Mouse (Mus musculus): ENCODE data around the gene Senp7. TPM values are rescaled to one million over a fixed set of nuclear protein-coding genes. Genes with fewer than 3 reads are reported as not detected.

The Senp7 gene
- polyA plus RNA-seq, 1 experiment = 24.4 TPM

DNA sequence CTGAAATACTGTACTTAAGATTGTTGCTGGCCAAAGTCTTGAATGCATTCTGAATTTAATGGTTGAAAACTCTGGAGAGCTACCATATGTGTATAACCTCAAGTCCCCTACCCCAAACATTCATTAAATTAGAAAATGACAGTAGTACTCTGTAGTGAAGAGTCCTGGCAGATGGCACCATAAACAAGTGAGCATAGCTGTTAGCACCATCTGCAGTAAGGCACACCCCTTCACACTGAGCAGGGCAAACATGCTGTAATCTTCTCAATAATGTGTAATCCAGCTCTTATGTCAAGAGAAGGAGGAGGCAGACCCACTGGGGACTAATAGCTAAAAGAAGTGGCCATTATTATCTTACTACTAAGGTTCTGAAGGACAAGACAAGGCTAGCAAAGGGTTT, 122.1 kb downstream of the Senp7 start:
- H3K27me3 ChIP-seq (ENCODE audit: control insufficient read depth, insufficient read depth, low read length, poor library complexity, severe bottlenecking) = no peaks in the 10 kb centered on the region
- H3K9ac ChIP-seq (ENCODE audit: low read depth, poor library complexity, severe bottlenecking) = no peak overlapping the region
- no peaks in the 10 kb centered on the region for H3K4me1 ChIP-seq (ENCODE audit: control insufficient read depth, insufficient read depth, low read length)
- TF ChIP-seq POLR2A (IDR thresholded peaks at IDR 0.05; ENCODE audit: insufficient read depth, low read length) (no peak), CTCF (IDR thresholded peaks at IDR 0.05; ENCODE audit: low read depth, low read length) (no peak), EP300 (IDR thresholded peaks at IDR 0.05; ENCODE audit: insufficient read depth, low read depth, low read length) (no peak)
- H3K9me3 ChIP-seq (replicated peaks; ENCODE audit: control insufficient read depth, insufficient read depth, low read length, poor library complexity, severe bottlenecking) = no peaks in the 10 kb centered on the region
- H3K27ac ChIP-seq (ENCODE audit: insufficient read depth, low read length) = no peak overlapping the region
- no peaks in the 10 kb centered on the region for H3K36me3 ChIP-seq (ENCODE audit: control insufficient read depth, insufficient read depth, low read length, poor library complexity, severe bottlenecking)
- H3K4me3 ChIP-seq (ENCODE audit: low read depth, low read length) = no peak overlapping the region

DNA sequence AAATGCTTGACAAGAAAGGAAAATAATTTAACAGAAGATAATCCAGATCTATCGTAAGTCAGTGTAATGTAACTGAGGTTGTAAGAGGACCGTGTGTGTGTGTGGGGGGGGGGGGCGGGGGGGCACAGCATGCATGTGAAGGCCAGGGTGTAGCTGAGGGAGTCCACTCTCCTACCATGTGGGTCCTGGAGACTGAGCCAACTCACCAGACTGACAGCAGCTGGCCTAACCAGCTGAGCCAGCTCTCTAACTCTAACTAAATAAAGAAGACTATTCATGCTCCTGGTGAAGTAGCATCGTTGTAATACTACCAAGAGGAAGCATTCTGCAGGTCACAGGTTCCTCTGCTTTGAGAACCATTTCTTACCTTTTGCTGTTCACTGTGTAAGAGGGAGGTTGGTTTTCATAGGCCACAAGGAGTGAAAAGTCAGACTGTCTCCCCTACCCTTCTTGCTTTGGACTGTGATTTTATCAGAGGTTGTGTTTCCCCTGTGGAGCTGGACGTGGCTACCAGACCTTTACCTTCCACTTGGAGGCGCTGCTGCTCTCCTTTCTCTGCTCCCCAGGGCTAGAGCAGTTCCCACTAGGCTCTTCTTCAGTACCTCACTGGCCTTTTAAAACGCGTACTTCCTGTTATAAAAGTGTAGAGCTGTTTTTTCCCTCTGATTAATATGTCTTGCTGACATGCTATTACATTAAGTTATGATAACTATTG, 127.9 kb downstream of the Senp7 start:
- no peaks in the 10 kb centered on the region for H3K4me1 ChIP-seq (ENCODE audit: control insufficient read depth, insufficient read depth, low read length)
- H3K4me3 ChIP-seq (ENCODE audit: low read depth, low read length) = no peak overlapping the region
- H3K9me3 ChIP-seq (replicated peaks; ENCODE audit: control insufficient read depth, insufficient read depth, low read length, poor library complexity, severe bottlenecking) = no peaks in the 10 kb centered on the region
- H3K27me3 ChIP-seq (ENCODE audit: control insufficient read depth, insufficient read depth, low read length, poor library complexity, severe bottlenecking) = no peaks in the 10 kb centered on the region
- TF ChIP-seq CTCF (IDR thresholded peaks at IDR 0.05; ENCODE audit: low read depth, low read length) (peak; percentile 89), POLR2A (IDR thresholded peaks at IDR 0.05; ENCODE audit: insufficient read depth, low read length) (no peak)
- H3K36me3 ChIP-seq (ENCODE audit: control insufficient read depth, insufficient read depth, low read length, poor library complexity, severe bottlenecking) = no peaks in the 10 kb centered on the region
- H3K9ac ChIP-seq (ENCODE audit: low read depth, poor library complexity, severe bottlenecking) = no peak overlapping the region
- no peak overlapping the region for H3K27ac ChIP-seq (ENCODE audit: insufficient read depth, low read length)

DNA sequence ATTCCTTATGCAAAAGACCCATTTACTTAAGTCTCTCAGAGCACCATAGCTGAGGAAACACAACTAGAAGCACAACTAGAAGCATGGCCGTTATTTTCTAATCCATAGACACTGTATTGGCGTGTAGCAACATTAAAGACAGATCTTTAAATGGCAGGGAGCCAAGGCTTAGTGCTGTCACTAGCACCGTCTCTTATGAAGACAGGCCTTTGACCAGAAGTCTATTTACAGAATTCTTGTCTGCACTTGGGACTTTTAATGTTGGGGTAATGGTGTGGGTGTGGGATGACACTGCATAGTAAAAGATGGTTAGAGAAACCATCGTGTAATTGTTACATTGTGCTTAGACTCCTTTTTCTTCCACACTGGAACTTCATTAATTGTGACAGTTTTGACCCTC, 138.7 kb downstream of the Senp7 start:
- no peak for TF ChIP-seq POLR2A (IDR thresholded peaks at IDR 0.05; ENCODE audit: insufficient read depth, low read length)
- no peak for TF ChIP-seq EP300 (IDR thresholded peaks at IDR 0.05; ENCODE audit: insufficient read depth, low read depth, low read length)
- no peak for TF ChIP-seq CTCF (IDR thresholded peaks at IDR 0.05; ENCODE audit: low read depth, low read length)
- Histone ChIP-seq H3K9ac (ENCODE audit: low read depth, poor library complexity, severe bottlenecking) (no peak overlapping the region), H3K36me3 (ENCODE audit: control insufficient read depth, insufficient read depth, low read length, poor library complexity, severe bottlenecking) (no peaks in the 10 kb centered on the region), H3K4me3 (ENCODE audit: low read depth, low read length) (no peak overlapping the region), H3K4me1 (ENCODE audit: control insufficient read depth, insufficient read depth, low read length) (no peaks in the 10 kb centered on the region), H3K9me3 (replicated peaks; ENCODE audit: control insufficient read depth, insufficient read depth, low read length, poor library complexity, severe bottlenecking) (no peaks in the 10 kb centered on the region), H3K27me3 (ENCODE audit: control insufficient read depth, insufficient read depth, low read length, poor library complexity, severe bottlenecking) (no peaks in the 10 kb centered on the region), H3K27ac (ENCODE audit: insufficient read depth, low read length) (no peak overlapping the region)

DNA sequence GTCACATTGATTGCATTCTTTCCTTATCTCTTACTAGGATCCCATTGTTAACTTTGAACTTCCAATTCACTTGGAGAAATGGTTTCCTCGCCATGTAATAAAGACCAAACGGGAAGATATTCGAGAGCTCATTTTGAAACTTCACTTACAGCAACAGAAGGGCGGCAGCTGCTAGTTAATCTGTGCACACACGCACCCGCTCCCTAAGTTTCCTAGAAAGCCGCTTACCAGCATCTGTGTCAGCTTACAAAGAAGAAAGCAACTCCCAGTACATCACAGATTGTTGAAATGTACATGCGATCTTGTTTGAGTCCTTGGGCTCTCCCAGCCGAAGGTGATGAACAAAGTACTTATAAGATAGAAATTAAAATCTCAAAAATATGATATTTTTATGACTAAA, 140.1 kb downstream of the Senp7 start:
- H3K36me3 ChIP-seq (ENCODE audit: control insufficient read depth, insufficient read depth, low read length, poor library complexity, severe bottlenecking) = no peaks in the 10 kb centered on the region
- H3K4me1 ChIP-seq (ENCODE audit: control insufficient read depth, insufficient read depth, low read length) = no peaks in the 10 kb centered on the region
- H3K4me3 ChIP-seq (ENCODE audit: low read depth, low read length) = no peak overlapping the region
- no peaks in the 10 kb centered on the region for H3K9me3 ChIP-seq (replicated peaks; ENCODE audit: control insufficient read depth, insufficient read depth, low read length, poor library complexity, severe bottlenecking)
- no peak overlapping the region for H3K27ac ChIP-seq (ENCODE audit: insufficient read depth, low read length)
- no peak for TF ChIP-seq POLR2A (IDR thresholded peaks at IDR 0.05; ENCODE audit: insufficient read depth, low read length)
- TF ChIP-seq EP300 (IDR thresholded peaks at IDR 0.05; ENCODE audit: insufficient read depth, low read depth, low read length) = no peak
- H3K9ac ChIP-seq (ENCODE audit: low read depth, poor library complexity, severe bottlenecking) = no peak overlapping the region
- no peaks in the 10 kb centered on the region for H3K27me3 ChIP-seq (ENCODE audit: control insufficient read depth, insufficient read depth, low read length, poor library complexity, severe bottlenecking)

GRCm38 (mm10) chr16:56204051-56204450, 155.9 kb downstream of the Senp7 start, which contains the start of gene Impg2:
Gene Impg2 (plus strand): TSS chr16:56204313.
- no peak within 1 kb of the TSS for H3K9ac ChIP-seq (ENCODE audit: low read depth, poor library complexity, severe bottlenecking)
- no peaks in the 10 kb centered on the region for H3K9me3 ChIP-seq (replicated peaks; ENCODE audit: control insufficient read depth, insufficient read depth, low read length, poor library complexity, severe bottlenecking)
- H3K4me3 ChIP-seq (ENCODE audit: low read depth, low read length) = no peak within 1 kb of the TSS
- no peaks in the 10 kb centered on the region for H3K27me3 ChIP-seq (ENCODE audit: control insufficient read depth, insufficient read depth, low read length, poor library complexity, severe bottlenecking)
- H3K36me3 ChIP-seq (ENCODE audit: control insufficient read depth, insufficient read depth, low read length, poor library complexity, severe bottlenecking) = no peaks in the 10 kb centered on the region
- no peak within 1 kb of the TSS for H3K27ac ChIP-seq (ENCODE audit: insufficient read depth, low read length)
- TF ChIP-seq CTCF (IDR thresholded peaks at IDR 0.05; ENCODE audit: low read depth, low read length) (no peak), POLR2A (IDR thresholded peaks at IDR 0.05; ENCODE audit: insufficient read depth, low read length) (no peak), EP300 (IDR thresholded peaks at IDR 0.05; ENCODE audit: insufficient read depth, low read depth, low read length) (no peak)
- H3K4me1 ChIP-seq (ENCODE audit: control insufficient read depth, insufficient read depth, low read length) = no peaks in the 10 kb centered on the region

DNA sequence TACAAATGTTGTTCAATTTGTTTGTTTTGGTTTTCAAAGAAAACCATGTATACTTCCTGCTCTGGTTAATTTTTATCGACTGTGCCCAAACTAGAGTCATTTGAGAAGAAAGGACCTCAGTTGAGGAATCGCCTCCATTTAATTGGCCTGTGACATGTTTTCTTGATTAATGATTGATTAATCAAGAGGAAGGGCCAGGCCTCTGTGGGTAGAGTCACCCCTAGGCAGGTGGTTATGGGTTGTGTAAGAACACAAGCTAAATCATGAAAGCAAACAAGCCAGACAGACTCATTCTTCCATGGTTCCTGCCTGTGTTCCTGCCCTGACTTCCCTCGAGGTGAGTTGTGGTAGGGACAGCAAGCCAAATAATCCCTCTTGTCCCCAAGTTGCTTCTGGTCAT, 164.6 kb downstream of the Senp7 start:
- no peaks in the 10 kb centered on the region for H3K27me3 ChIP-seq (ENCODE audit: control insufficient read depth, insufficient read depth, low read length, poor library complexity, severe bottlenecking)
- no peaks in the 10 kb centered on the region for H3K36me3 ChIP-seq (ENCODE audit: control insufficient read depth, insufficient read depth, low read length, poor library complexity, severe bottlenecking)
- H3K4me3 ChIP-seq (ENCODE audit: low read depth, low read length) = no peak overlapping the region
- no peak overlapping the region for H3K9ac ChIP-seq (ENCODE audit: low read depth, poor library complexity, severe bottlenecking)
- no peaks in the 10 kb centered on the region for H3K9me3 ChIP-seq (replicated peaks; ENCODE audit: control insufficient read depth, insufficient read depth, low read length, poor library complexity, severe bottlenecking)
- TF ChIP-seq CTCF (IDR thresholded peaks at IDR 0.05; ENCODE audit: low read depth, low read length) (no peak), POLR2A (IDR thresholded peaks at IDR 0.05; ENCODE audit: insufficient read depth, low read length) (no peak), EP300 (IDR thresholded peaks at IDR 0.05; ENCODE audit: insufficient read depth, low read depth, low read length) (no peak)
- H3K4me1 ChIP-seq (ENCODE audit: control insufficient read depth, insufficient read depth, low read length) = no peaks in the 10 kb centered on the region
- no peak overlapping the region for H3K27ac ChIP-seq (ENCODE audit: insufficient read depth, low read length)
